Mouse (Mus musculus): Measurements from ENCODE around the gene Rtn4ip1.
A peak's percentile ranks its signal among the peaks of the same experiment; 100 is the strongest.
"Not testable (repeated sequence)": the region's sequence is repeated elsewhere in the genome, so short reads cannot be mapped to it uniquely, and the experiment has no call there.

The Rtn4ip1 gene

GRCm38 (mm10) chr10:43901578-43902194 is at the start of gene Rtn4ip1, which contains the start of gene Qrsl1:
Gene Rtn4ip1, plus strand, starts transcription at chr10:43901807.
Gene Qrsl1, minus strand, starts transcription at chr10:43901745.
- DNase-seq (ENCODE audit: low spot score), result peak; percentile 86

DNA sequence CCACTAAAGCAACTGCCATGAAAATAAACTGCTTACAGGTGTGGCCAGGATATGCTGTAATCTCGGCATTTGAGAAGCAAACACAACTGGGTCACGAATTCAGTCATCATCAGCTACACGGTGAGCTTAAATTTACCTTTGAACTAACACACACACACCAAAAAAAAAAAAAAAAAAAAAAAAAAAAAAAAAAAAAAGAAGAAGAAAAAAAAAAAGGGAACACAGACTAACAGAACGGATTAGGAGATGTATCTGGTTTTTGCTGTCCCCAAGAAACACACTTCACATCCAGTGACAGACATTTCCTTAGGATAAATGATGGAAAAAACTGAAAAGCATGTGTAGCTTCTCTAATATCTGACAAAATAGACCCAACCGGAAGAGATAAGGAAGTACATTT is 49.7 kb upstream of the Rtn4ip1 start:
- no peak for DNase-seq (ENCODE audit: low spot score)

- DNase-seq (ENCODE audit: low spot score), result no peak
Observed at GRCm38 (mm10) chr10:43855916-43856315, 45.7 kb upstream of the Rtn4ip1 start.

DNA sequence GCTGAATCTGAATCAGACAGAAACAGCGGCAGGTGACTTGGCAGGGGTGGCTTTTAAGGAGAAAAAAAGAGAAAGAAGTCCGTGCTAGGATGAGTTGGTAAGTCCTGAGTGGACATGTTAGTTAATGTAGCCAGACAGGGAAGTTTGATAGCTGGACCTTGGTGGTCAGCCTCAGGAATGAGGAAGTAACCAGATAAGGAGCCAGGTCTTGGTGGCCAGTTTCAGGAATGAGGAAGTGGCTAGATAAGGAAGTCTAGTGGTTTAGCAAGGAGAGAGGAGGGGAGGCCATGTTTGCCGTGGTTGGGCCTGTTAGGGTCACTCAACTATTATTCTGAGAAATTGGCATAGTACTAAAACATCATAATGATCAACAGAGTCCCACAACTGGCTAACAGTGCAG is 45.3 kb upstream of the Rtn4ip1 start:
- no peak for DNase-seq (ENCODE audit: low spot score)

- no peak for DNase-seq (ENCODE audit: low spot score)
Observed at GRCm38 (mm10) chr10:43870752-43871151, 30.9 kb upstream of the Rtn4ip1 start.

GRCm38 (mm10) chr10:43871458-43871857 is 30.1 kb upstream of the Rtn4ip1 start:
- no peak for DNase-seq (ENCODE audit: low spot score)

DNA sequence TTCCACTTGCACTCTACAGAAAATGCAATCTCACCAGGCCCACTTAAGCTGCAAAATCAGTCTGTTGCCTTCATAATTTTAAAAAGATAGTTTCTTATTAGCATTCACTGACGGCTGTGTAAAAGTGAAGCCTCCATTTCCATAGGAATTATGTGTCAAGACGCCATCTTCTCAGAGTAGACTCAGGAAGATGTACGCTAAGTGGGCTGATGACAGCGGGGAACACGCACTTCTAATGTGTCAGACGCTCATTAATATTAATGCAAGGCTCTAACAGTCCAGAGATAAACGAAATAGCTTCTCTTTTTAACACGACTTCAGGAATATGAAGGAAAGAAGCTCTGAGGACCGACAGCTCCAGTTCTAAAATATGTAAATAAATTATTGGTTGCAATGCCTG is 13.9 kb upstream of the Rtn4ip1 start:
- no peak for DNase-seq (ENCODE audit: low spot score)

DNA sequence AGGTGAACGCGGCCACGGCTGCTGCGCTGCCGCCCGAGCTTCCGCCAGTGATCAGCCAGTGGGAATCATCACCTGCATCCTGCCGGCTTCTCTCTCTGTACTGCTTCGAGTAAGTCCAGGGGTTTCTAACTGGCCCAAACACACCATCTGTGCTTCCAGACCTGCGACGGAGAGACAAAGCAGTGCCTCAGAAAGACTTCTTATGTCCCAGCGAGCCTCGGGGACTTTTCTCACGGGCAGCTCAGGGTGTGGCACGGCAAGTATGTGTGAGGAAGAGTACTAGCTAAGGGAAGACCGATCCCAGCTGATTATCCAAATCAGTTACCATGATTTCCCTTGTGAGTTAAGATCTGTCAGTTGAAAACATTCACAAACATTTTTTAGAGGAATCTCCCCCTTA is 12.6 kb upstream of the Rtn4ip1 start:
- DNase-seq (ENCODE audit: low spot score), result no peak

DNA sequence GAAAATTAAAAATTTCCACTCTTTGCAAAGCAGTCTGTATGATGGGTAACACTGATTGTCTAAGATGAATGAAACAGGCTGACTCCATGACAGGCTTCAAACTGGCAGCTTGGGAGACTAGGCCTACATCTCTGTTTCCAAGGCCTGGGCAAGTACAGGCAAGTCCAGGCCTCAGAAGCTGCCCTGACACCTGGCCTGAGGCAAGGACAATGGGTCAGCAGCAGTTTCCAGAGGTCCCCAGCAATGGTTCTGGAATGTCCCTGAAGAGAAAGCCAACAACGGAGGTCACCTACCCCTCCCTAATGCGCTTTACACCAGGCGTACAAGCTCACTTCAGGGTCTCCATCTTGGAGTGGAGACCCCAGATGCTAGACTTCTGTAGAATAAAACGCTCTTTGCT is 8.6 kb upstream of the Rtn4ip1 start:
- no peak for DNase-seq (ENCODE audit: low spot score)

- no peak for DNase-seq (ENCODE audit: low spot score)
Observed at GRCm38 (mm10) chr10:43896065-43896464, 5.5 kb upstream of the Rtn4ip1 start.

- DNase-seq (ENCODE audit: low spot score), result no peak
Observed at GRCm38 (mm10) chr10:43898276-43898675, 3.3 kb upstream of the Rtn4ip1 start.

DNA sequence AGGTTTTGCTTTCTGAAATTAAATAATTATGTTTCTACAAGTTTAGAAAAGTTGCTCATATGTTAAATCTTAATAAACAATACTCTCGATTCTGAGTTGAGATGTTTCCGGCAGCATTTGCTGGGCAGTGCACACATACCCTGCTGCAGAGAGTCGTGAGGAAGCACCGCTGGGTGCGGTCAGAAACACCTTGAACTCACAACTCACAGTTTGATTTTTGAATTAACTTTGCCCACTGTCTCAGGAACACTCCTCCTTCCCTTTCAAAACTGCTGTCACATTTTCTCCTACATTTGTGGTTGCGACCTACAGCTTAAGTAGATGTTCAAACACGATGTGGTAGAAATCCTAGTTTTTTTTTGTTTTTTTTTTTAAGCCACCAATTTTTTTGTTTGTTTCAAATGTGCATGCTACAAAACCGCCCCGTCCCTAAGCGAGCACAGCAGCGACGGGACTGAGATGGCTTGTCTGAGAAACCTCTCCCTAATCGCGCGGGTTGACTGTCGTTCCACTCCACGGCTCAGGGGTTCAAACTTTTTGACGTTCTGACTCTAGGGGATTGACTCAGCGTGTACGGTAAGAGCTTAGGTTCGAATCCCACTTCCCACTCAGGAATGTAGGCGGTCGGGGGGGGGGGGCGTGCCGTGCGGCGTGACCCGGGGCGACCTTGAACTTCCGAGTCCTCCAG is 580 bp upstream of the Rtn4ip1 start:
- DNase-seq (ENCODE audit: low spot score), result no peak

GRCm38 (mm10) chr10:43904569-43904968 is 3.0 kb downstream of the Rtn4ip1 start:
- DNase-seq (ENCODE audit: low spot score), result no peak

DNA sequence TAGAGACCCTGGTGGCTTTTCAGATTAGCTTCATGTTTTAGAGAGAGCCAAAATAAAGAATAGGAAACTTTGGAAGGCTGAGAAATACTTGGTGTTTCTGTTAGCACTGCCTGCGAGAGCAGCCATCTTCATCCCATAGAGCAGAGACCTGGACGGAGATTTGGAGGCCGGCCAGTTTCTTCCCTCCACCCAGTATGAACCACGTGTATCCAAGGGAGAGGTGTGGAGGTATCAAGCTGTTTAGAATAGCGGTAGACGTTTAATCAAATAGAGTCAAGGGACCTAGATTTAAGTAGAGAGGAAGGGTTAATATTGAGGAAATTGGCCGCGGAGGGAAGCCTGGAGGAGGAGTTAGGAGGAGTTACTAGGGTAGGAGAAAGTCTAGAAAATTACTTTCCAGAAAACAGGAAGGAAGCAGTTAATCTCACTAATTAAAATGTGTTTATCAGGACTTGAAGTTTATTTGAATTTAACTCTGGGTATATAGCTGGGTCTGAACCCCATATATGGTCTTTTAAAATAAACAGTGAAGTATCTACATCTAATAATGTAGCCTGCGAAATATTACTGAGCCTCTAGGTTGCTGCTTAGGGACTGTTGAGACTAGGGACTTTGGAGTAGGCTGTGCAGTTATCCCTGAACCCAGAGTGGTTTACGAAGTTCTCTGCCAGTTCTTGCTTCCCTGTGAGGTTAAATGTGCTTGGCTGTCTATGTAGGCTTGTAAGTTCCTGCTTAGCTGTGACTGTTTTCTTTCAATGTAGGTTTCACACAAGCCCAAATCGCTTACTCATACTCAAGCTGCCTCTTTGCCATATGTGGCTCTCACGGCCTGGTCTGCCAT is 8.6 kb downstream of the Rtn4ip1 start:
- DNase-seq (ENCODE audit: low spot score), result no peak

- no peak for DNase-seq (ENCODE audit: low spot score)
Observed at GRCm38 (mm10) chr10:43910873-43911142, 9.2 kb downstream of the Rtn4ip1 start.

DNA sequence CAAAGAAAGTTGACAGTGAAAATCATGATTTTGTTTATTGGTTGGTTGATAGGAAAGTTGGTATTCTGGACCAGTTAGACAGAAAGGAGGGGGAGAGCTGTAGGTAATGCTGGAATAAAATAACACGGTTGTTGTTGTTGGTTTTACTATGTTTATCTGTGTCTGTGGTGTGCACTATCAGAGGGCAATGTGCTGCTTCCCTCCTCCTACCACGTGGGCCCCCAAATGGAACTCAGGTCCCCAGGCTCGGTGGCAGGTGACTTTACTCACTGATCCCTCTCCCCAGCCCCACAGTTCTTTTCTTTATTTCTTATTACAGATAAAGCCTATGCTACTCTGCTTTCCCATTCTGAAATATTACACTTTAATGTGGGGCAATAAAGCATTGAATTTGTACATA is 10.6 kb downstream of the Rtn4ip1 start:
- DNase-seq (ENCODE audit: low spot score), result no peak

DNA sequence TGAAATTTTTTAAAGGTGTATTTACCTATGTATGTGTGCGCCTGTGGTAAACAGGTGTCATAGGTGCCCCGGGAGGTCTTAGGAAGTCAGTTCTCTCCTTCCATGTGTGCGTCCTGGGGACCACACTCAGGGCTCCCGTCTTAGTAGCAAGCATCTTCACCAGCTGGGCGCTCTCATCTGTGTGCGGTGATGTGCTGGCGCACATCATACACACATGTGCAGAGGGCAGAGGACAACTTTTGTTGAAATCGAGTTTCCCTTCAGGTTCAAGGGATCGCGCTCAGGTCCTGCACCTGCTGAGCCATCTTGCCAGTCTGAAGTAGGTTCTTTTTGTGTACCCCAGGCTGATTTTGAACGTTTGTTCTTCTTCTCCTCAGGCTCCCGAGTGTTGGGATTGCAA is 14.6 kb downstream of the Rtn4ip1 start:
- DNase-seq (ENCODE audit: low spot score), result no peak

DNA sequence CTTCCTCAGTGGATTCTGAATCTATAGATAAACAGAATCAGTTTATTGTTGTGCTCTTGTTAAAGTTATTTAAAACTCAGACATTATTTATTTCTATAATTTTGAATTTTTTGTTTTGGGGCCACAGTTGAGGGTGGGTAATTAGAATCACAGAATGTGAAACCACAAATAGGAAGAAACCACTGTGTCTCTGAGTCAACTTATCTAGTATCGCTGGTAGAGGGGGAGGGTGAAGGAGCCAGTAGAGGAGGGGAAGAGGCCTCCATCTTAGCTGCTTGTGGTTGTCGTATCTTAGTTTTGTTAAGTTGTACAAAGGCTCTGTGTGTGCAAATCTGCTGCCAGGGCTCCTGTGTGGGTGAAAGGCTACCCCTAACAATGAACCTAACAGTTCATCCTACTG is 15.1 kb downstream of the Rtn4ip1 start:
- no peak for DNase-seq (ENCODE audit: low spot score)

GRCm38 (mm10) chr10:43918696-43919608 is 17.3 kb downstream of the Rtn4ip1 start:
- peak; percentile 32 for DNase-seq (ENCODE audit: low spot score)

- no peak for DNase-seq (ENCODE audit: low spot score)
Observed at GRCm38 (mm10) chr10:43923096-43923495, 21.5 kb downstream of the Rtn4ip1 start.

- DNase-seq (ENCODE audit: low spot score), result not testable (repeated sequence)
Observed at GRCm38 (mm10) chr10:43925776-43926175, 24.2 kb downstream of the Rtn4ip1 start.

GRCm38 (mm10) chr10:43927736-43928135 is 26.1 kb downstream of the Rtn4ip1 start:
- DNase-seq (ENCODE audit: low spot score), result no peak

Data from ovary, adult 18-20 months (tissue).